Mouse (Mus musculus) brain, adult 10 weeks (tissue): ENCODE results near the gene Rbm45. TPM values are rescaled to one million over a fixed set of nuclear protein-coding genes. Genes with fewer than 3 reads are reported as not detected.

Source experiments
- polyA plus RNA-seq: library from polyadenylated mRNA; stranded (reverse); fragments of 350-450 nt; fragmentation: Illumina TruSeq; extraction: RNeasy Lipid Tissue Mini Kit (QIAGEN cat#74804); gene quantifications from one replicate; pipeline ENCODE4 v1.2.3, GENCODE M21; 2015; ENCODE audit warnings: low read depth, low replicate concordance

The Rbm45 gene
- polyA plus RNA-seq, result 25.4 TPM

GRCm38 (mm10) chr2:76369821-76370655, at the start of gene Rbm45:
Gene Rbm45, plus strand, starts transcription at chr2:76369984.

GRCm38 (mm10) chr2:76338215-76339156, 31.3 kb upstream of the Rbm45 start, which contains the start of gene Pde11a:
Gene Pde11a, minus strand, starts transcription at chr2:76338774.

GRCm38 (mm10) chr2:76360226-76360625, 9.6 kb upstream of the Rbm45 start, which contains the start of gene Cyct:
Gene Cyct, minus strand, starts transcription at chr2:76360450.

GRCm38 (mm10) chr2:76406151-76406936, 36.6 kb downstream of the Rbm45 start, which contains the start of gene Osbpl6:
Gene Osbpl6, plus strand, starts transcription at chr2:76406508.

Other genes with a start within 250 kb of the Rbm45 start
- gene Pde11a, start 31.2 kb upstream of the Rbm45 start, polyA plus RNA-seq, result 3.5 TPM
- gene Cyct, start 9.5 kb upstream of the Rbm45 start, polyA plus RNA-seq, result not detected
- 26.3 TPM for gene Osbpl6, start 36.5 kb downstream of the Rbm45 start, polyA plus RNA-seq